15 mouse cellular contexts compared by ENCODE assay signal in genomic region chr4:46080261-46080660, GRCm38 (mm10).
"Had no signal": no experiment of that assay in that cellular context is flagged by ENCODE, and none has a peak within 500 bp of the region (broad histone marks: within the 10 kb centered on the region; RNA-seq: fewer than 3 reads in every experiment).

No protein-coding gene starts in this region.

- H3K36me3 ChIP-seq: lung, embryonic 15.5 days; midbrain, embryonic 12.5 days; neural tube, embryonic 12.5 days had no signal

- H3K4me2 ChIP-seq: lung, embryonic 15.5 days; midbrain, embryonic 12.5 days; neural tube, embryonic 12.5 days had no signal

- H3K27me3 ChIP-seq: lung, embryonic 15.5 days; megakaryocyte, embryonic 14.5 days; midbrain, embryonic 12.5 days; neural tube, embryonic 12.5 days had no signal

- DNase-seq: lung, adult 2 months; lung, postnatal 14 days; lung, postnatal 36 days; midbrain, embryonic 14.5 days; right cerebral cortex, postnatal 14 days; thymus, adult 18-20 months; thymus, postnatal 14 days; thymus, postnatal 36 days had no signal

- H3K27ac ChIP-seq: lung, embryonic 15.5 days; macrophage; midbrain, embryonic 12.5 days; neural tube, embryonic 12.5 days had no signal

- H3K9ac ChIP-seq: lung, embryonic 15.5 days; midbrain, embryonic 12.5 days; neural tube, embryonic 12.5 days had no signal

- ATAC-seq: lung, postnatal 0 days; midbrain, embryonic 16.5 days had no signal

- H3K4me3 ChIP-seq: lung, embryonic 15.5 days; megakaryocyte, embryonic 14.5 days; midbrain, embryonic 12.5 days; neural tube, embryonic 12.5 days had no signal

- H3K9me3 ChIP-seq: lung, embryonic 15.5 days; megakaryocyte, embryonic 14.5 days; midbrain, embryonic 12.5 days; neural tube, embryonic 12.5 days had no signal
